Mouse (Mus musculus) thymus, adult 2 months (tissue): ENCODE results near the gene Unc79.

ENCODE experiments used
- CTCF ChIP-seq: fragments of 200-500 bp; IDR thresholded peaks from 2 replicates; pipeline ENCODE4 v1.5.1; 2012; ENCODE audit warnings: mild to moderate bottlenecking, control low read depth, low read length, moderate library complexity, borderline replicate concordance; ENCODE audit not compliant: control insufficient read depth, poor library complexity, insufficient read depth; ENCODE audit errors: extremely low read depth
- POLR2A ChIP-seq: fragments of 200-500 bp; IDR thresholded peaks from 2 replicates; pipeline ENCODE4 v1.6.1; 2012; ENCODE audit warnings: mild to moderate bottlenecking, low read length, control low read depth, moderate library complexity; ENCODE audit not compliant: control insufficient read depth, poor library complexity, insufficient read depth; ENCODE audit errors: extremely low read depth

DNA sequence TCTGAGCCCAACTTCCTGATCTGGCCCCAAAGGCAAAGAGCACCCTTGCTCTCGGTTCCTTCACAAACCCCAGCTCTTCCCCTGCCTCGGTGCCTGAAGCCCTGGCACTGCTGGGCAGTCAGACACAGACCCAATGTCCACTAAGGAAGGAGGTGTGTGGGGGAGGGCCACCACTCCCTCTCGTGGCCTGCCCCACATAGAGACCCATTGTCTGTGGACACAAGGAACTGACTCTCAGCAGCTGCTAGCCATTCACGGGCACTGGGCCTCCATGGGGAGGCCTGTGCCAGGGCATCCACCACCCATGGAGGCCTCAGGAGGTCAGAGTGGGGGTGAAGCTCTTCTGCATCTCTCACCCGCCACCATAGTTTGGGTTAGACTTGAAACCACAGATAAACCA, 262.4 kb downstream of the Unc79 start:
- TF ChIP-seq POLR2A (no peak), CTCF (no peak)
